Comparison of ENCODE assay signal across 8 mouse cellular contexts in the genomic region with DNA sequence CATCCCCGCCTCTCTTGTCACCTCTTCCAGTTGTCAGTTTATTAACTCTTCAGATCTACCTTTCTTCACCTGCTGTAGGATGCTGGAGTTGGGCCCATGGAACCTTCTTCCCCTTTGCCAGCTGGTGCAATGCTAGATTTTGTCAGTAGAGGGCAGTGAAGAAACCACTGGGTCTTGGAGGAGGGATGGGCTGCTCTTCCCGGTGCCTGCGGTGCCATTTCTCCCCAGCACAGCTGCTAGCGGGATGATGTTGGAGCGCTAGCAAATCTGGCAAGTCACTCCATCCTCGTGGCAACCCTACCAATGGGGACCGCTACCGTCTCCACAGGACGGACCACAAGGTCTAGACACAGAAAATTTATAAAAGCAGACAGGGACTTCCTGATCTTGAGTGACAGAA. TPM values are rescaled to one million over a fixed set of nuclear protein-coding genes. Genes with fewer than 3 reads are reported as not detected.
DNase-seq lines count a peak whose midpoint lies in the region; ATAC-seq lines count a peak whose summit lies in the region.

No protein-coding gene starts in this region.

- ATAC-seq in forebrain, embryonic 14.5 days: peak; percentile 62

- peak; percentile 31 for DNase-seq in NIH3T3 (ENCODE audit: low read depth)
- peak; percentile 45 for DNase-seq in cerebellum, adult 11 months
- peak; percentile 84 for DNase-seq in forebrain, embryonic 14.5 days (ENCODE audit: low spot score)
- DNase-seq in heart, postnatal 4 days: peak; percentile 79
- DNase-seq in layer of hippocampus, adult 18-20 months (ENCODE audit: low spot score in 2 of 2): peak; percentile 57 to 76
- DNase-seq in lung, postnatal 10 days: peak; percentile 81
- DNase-seq in retina, embryonic 14.5 days (ENCODE audit: low spot score): peak; percentile 84
- peak; percentile 31 to 45 for DNase-seq in urinary bladder, postnatal 36 days (ENCODE audit: low spot score in 2 of 2)

- peak overlapping the region; percentile 17; the same call in 1 of the 2 replicates for H3K9ac ChIP-seq in forebrain, embryonic 14.5 days (ENCODE audit: low read length)

- no peaks in the 10 kb centered on the region for H3K4me1 ChIP-seq in forebrain, embryonic 14.5 days (ENCODE audit: control insufficient read depth, insufficient read depth, low read length)

- peak overlapping the region; percentile 40; the same call in 1 of the 2 replicates for H3K4me2 ChIP-seq in forebrain, embryonic 14.5 days (ENCODE audit: low read length)

- no peak overlapping the region for H3K4me3 ChIP-seq in forebrain, embryonic 14.5 days (ENCODE audit: low read depth, low read length)

- 8% methylated on average over 9 of the region's 9 CpGs for WGBS in forebrain, embryonic 14.5 days

- no peaks in the 10 kb centered on the region for H3K9me3 ChIP-seq in forebrain, embryonic 14.5 days (replicated peaks; ENCODE audit: control insufficient read depth, low read length)

- no peaks in the 10 kb centered on the region for H3K27me3 ChIP-seq in forebrain, embryonic 14.5 days (replicated peaks; ENCODE audit: control insufficient read depth, insufficient read depth, low read length)

- H3K36me3 ChIP-seq in forebrain, embryonic 14.5 days (ENCODE audit: control insufficient read depth, insufficient read depth, low read length): no peaks in the 10 kb centered on the region

- H3K27ac ChIP-seq in forebrain, embryonic 14.5 days (ENCODE audit: low read depth, low read length): no peak overlapping the region

RNA-seq across cellular contexts. Expression of a gene that starts 13.3 kb away (rescaled TPM):
- polyA plus RNA-seq in forebrain, embryonic 14.5 days (2014; fragmentation: Nextera tagmentation; extraction: Ambion mirVana): 357 and 368 TPM in 2 replicates
- 100 to 1,000 TPM; 130 to 153 TPM for total RNA-seq in heart, postnatal 4 days (2021)
- total RNA-seq in layer of hippocampus, adult 18-20 months (2021): 100 to 1,000 TPM; 146 to 153 TPM

Comparison
In these comparisons a context has a peak if more than half of its experiments do, and no peak if none do; other contexts are left out.
1. DNase-seq: peak in every context shown above with its lines; median percentile 84 in forebrain, embryonic 14.5 days; 84 in retina, embryonic 14.5 days; 81 in lung, postnatal 10 days; 79 in heart, postnatal 4 days; 66 in layer of hippocampus, adult 18-20 months; 45 in cerebellum, adult 11 months; 38 in urinary bladder, postnatal 36 days; 31 in NIH3T3.